In genomic region chrX:120285522-120285921, GRCm38 (mm10) we compare ENCODE assay signal across 22 mouse cellular contexts. TPM values are rescaled to one million over a fixed set of nuclear protein-coding genes. Genes with fewer than 3 reads are reported as not detected.
DNase-seq lines count a peak whose midpoint lies in the region; TF ChIP-seq lines count a peak whose summit lies in the region.
"Had no signal": no experiment of that assay in that cellular context is flagged by ENCODE, and none has a peak within 500 bp of the region (broad histone marks: within the 10 kb centered on the region; RNA-seq: fewer than 3 reads in every experiment).

No protein-coding gene starts in this region.

- no peak for TF ChIP-seq POLR2A in brain, embryonic 14.5 days (IDR thresholded peaks at IDR 0.05; ENCODE audit: borderline replicate concordance, extremely low read depth, insufficient read depth, insufficient read length, poor library complexity, severe bottlenecking)

- TF ChIP-seq CTCF in gastrocnemius, adult 2 months (IDR thresholded peaks at IDR 0.05): peak; percentile 30; the same call in 1 of the 2 replicates
- peak; percentile 57 for TF ChIP-seq CTCF in left cerebral cortex, adult 2 months (IDR thresholded peaks at IDR 0.05)
- TF ChIP-seq CTCF in brain, embryonic 14.5 days (IDR thresholded peaks at IDR 0.05; ENCODE audit: borderline replicate concordance, extremely low read depth, insufficient read depth, insufficient read length): no peak

- DNase-seq in gastrocnemius, adult 2 months: no peak
- DNase-seq in gastrocnemius, postnatal 14 days: no peak
- no peak for DNase-seq in left cerebral cortex, adult 2 months (ENCODE audit: extremely low spot score in 1 of 2, low spot score in 2 of 2)
- no peak for DNase-seq in left cerebral cortex, postnatal 25 days (ENCODE audit: low spot score in 2 of 2)
- peak; percentile 50 for DNase-seq in A20 (ENCODE audit: low read depth, low spot score)
- peak; percentile 58 for DNase-seq in brain, embryonic 14.5 days (ENCODE audit: low read depth)
- DNase-seq in cerebellum, adult 8-10 months: no peak
- no peak for DNase-seq in left cerebral cortex, adult 11 months (ENCODE audit: low spot score)
- DNase-seq: cerebellum, adult 9-10 months; gastrocnemius, postnatal 10 days; right cerebral cortex, postnatal 25 days; thymus, adult 2 months had no signal

- no peak overlapping the region for H3K4me3 ChIP-seq in gastrocnemius, adult 2 months
- H3K4me3 ChIP-seq in left cerebral cortex, adult 2 months: no peak overlapping the region
- H3K4me3 ChIP-seq: embryonic facial prominence, embryonic 13.5 days; forebrain, embryonic 13.5 days; kidney, embryonic 15.5 days; limb, embryonic 12.5 days; lung, embryonic 15.5 days; megakaryocyte, embryonic 14.5 days; myocyte had no signal

- intact Hi-C loops in gastrocnemius, adult 2 months (cut with DNase I): no loop called here
- intact Hi-C loops in gastrocnemius, postnatal 14 days (cut with DNase I; ENCODE audit: low total_unique reads): no loop called here
- intact Hi-C loops in left cerebral cortex, adult 2 months (cut with DNase I): no loop called here
- intact Hi-C loops in left cerebral cortex, postnatal 25 days (cut with DNase I): no loop called here

- no peak overlapping the region for H3K27ac ChIP-seq in gastrocnemius, adult 2 months
- no peak overlapping the region for H3K27ac ChIP-seq in left cerebral cortex, adult 2 months
- H3K27ac ChIP-seq: embryonic facial prominence, embryonic 13.5 days; forebrain, embryonic 13.5 days; kidney, embryonic 15.5 days; limb, embryonic 12.5 days; lung, embryonic 15.5 days had no signal

RNA-seq across cellular contexts. Expression of gene Pcdh11x, which starts 4.5 kb away (rescaled TPM):
- total RNA-seq in gastrocnemius, adult 2 months (2021): under 1 TPM; 0.13 to 0.36 TPM
- under 1 TPM; 0.22 to 0.45 TPM for total RNA-seq in gastrocnemius, postnatal 14 days (2021)
- 10 to 100 TPM; 18.7 to 23.8 TPM for total RNA-seq in left cerebral cortex, adult 2 months (2021)
- total RNA-seq in left cerebral cortex, postnatal 25 days (2021): 10 to 100 TPM; 21.5 to 26.6 TPM
- 6.7 and 11.4 TPM in 2 replicates for polyA plus RNA-seq in brain, embryonic 14.5 days (2012; rRNA removed)
- total RNA-seq: hematopoietic stem cell, adult 5-6 weeks had no signal
- polyA plus RNA-seq: myocyte; thymus, adult 2 months had no signal

RNA-seq across cellular contexts. Expression of gene H2afb3, which starts 27.4 kb away (rescaled TPM):
- not detected for total RNA-seq in gastrocnemius, adult 2 months (2021)
- not detected for total RNA-seq in gastrocnemius, postnatal 14 days (2021)
- total RNA-seq in left cerebral cortex, adult 2 months (2021): not detected
- total RNA-seq in left cerebral cortex, postnatal 25 days (2021): not detected
- not detected in 2 replicates for polyA plus RNA-seq in brain, embryonic 14.5 days (2012; rRNA removed)
- total RNA-seq: gastrocnemius, postnatal 10 days; hematopoietic stem cell, adult 5-6 weeks; layer of hippocampus, postnatal 10 days had no signal
- polyA plus RNA-seq: embryonic facial prominence, embryonic 13.5 days; forebrain, embryonic 13.5 days; heart, embryonic 11.5 days; kidney, embryonic 15.5 days; limb, embryonic 12.5 days; lung, embryonic 15.5 days; myocyte; thymus, adult 2 months had no signal

Comparison
In these comparisons a context has a peak if more than half of its experiments do, and no peak if none do; other contexts are left out.
1. DNase-seq: peak in A20 (single experiment) and brain, embryonic 14.5 days (single experiment); none in gastrocnemius, adult 2 months (single experiment), gastrocnemius, postnatal 14 days (single experiment), left cerebral cortex, adult 2 months (0 of 2), left cerebral cortex, postnatal 25 days (0 of 2), cerebellum, adult 8-10 months (single experiment) and left cerebral cortex, adult 11 months (single experiment).
2. RNA of gene Pcdh11x, which starts 4.5 kb away (total RNA-seq): 21.5 to 26.6 TPM in left cerebral cortex, postnatal 25 days and 18.7 to 23.8 TPM in left cerebral cortex, adult 2 months; 0.22 to 0.45 TPM in gastrocnemius, postnatal 14 days and 0.13 to 0.36 TPM in gastrocnemius, adult 2 months; every median in the first group is over 10 times any median in the second.